Mouse (Mus musculus): Measurements from ENCODE around the gene Celf5.

Gene Celf5

GRCm38 (mm10) chr10:81413310-81414261 is 68.9 kb downstream of the Celf5 start:
- DNase-seq (ENCODE audit: low read depth, low spot score), result peak; percentile 66

GRCm38 (mm10) chr10:81412586-81413309 is 69.8 kb downstream of the Celf5 start:
- DNase-seq (ENCODE audit: low read depth, low spot score), result no peak

GRCm38 (mm10) chr10:81411471-81412400 is 70.8 kb downstream of the Celf5 start:
- DNase-seq (ENCODE audit: low read depth, low spot score), result no peak

GRCm38 (mm10) chr10:81410981-81411380 is 71.5 kb downstream of the Celf5 start:
- DNase-seq (ENCODE audit: low read depth, low spot score), result no peak

- DNase-seq (ENCODE audit: low read depth, low spot score), result no peak
These were observed 72.2 kb downstream of the Celf5 start for GRCm38 (mm10) chr10:81410350-81410749.

- DNase-seq (ENCODE audit: low read depth, low spot score), result no peak
These were observed 73.2 kb downstream of the Celf5 start for GRCm38 (mm10) chr10:81409330-81409729.

All from mesoderm, embryonic 11.5 days (tissue).